Mouse (Mus musculus) cortical plate, adult 2 months (tissue): ENCODE measurements around the gene Enthd1. TPM values are rescaled to one million over a fixed set of nuclear protein-coding genes. Genes with fewer than 3 reads are reported as not detected.

ENCODE experiments used
- H3K27ac ChIP-seq: fragments of 200-500 bp; 2 replicates; pipeline ENCODE4 v1.5.1; 2012; ENCODE audit warnings: low read length, control low read depth, inconsistent platforms; ENCODE audit not compliant: insufficient read depth
- H3K4me1 ChIP-seq: fragments of 200-500 bp; 2 replicates; pipeline ENCODE4 v1.6.1; 2011; ENCODE audit warnings: low read length; ENCODE audit not compliant: control insufficient read depth, insufficient read depth
- H3K4me3 ChIP-seq: fragments of 200-500 bp; 2 replicates; pipeline ENCODE4 v1.5.1; 2011; ENCODE audit warnings: mild to moderate bottlenecking, low read length, control low read depth; ENCODE audit not compliant: insufficient read depth
- CTCF ChIP-seq: fragments of 200-500 bp; IDR thresholded peaks from 2 replicates; pipeline ENCODE4 v1.5.1; 2011; ENCODE audit warnings: mild to moderate bottlenecking, control low read depth, low read length; ENCODE audit not compliant: insufficient read depth; ENCODE audit errors: extremely low read depth
- POLR2A ChIP-seq: fragments of 200-500 bp; IDR thresholded peaks from 2 replicates; pipeline ENCODE4 v1.6.1; 2011; ENCODE audit warnings: mild to moderate bottlenecking, low read length, control low read depth; ENCODE audit not compliant: insufficient read depth; ENCODE audit errors: extremely low read depth
- polyA plus RNA-seq: library from polyadenylated mRNA; depleted of rRNA; stranded (reverse); fragments of >200 nt; gene quantifications from 2 replicates; pipeline ENCODE4 v1.2.3, GENCODE M21; 2012

Enthd1 gene
- polyA plus RNA-seq, 1 experiment: not detected

DNA sequence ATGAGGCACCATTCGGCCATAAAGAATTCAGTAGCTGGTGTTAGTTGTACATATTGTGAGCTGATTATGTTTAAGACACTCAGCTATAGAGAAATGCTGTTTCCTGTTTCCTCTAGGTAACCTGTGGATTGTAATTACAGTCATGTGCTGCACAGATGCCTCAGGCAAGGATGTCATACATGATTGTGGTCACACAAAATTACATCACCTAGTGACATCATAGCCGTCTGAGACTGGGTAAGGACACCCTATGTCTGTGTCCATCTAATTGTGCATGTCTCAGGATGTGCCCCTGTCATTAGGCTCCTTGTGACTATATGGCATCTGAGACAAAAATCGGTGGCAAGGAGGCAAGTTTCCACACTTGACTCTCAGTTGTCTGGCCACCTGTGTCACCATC lies 2.5 kb downstream of the Enthd1 start:
- no peak overlapping the region for H3K4me3 ChIP-seq
- no peak overlapping the region for H3K27ac ChIP-seq
- TF ChIP-seq POLR2A: no peak
- TF ChIP-seq CTCF: no peak
- 0 out of 2 replicates have a peak, but pooled peaks cover 2% of the 10 kb centered on the region for H3K4me1 ChIP-seq

DNA sequence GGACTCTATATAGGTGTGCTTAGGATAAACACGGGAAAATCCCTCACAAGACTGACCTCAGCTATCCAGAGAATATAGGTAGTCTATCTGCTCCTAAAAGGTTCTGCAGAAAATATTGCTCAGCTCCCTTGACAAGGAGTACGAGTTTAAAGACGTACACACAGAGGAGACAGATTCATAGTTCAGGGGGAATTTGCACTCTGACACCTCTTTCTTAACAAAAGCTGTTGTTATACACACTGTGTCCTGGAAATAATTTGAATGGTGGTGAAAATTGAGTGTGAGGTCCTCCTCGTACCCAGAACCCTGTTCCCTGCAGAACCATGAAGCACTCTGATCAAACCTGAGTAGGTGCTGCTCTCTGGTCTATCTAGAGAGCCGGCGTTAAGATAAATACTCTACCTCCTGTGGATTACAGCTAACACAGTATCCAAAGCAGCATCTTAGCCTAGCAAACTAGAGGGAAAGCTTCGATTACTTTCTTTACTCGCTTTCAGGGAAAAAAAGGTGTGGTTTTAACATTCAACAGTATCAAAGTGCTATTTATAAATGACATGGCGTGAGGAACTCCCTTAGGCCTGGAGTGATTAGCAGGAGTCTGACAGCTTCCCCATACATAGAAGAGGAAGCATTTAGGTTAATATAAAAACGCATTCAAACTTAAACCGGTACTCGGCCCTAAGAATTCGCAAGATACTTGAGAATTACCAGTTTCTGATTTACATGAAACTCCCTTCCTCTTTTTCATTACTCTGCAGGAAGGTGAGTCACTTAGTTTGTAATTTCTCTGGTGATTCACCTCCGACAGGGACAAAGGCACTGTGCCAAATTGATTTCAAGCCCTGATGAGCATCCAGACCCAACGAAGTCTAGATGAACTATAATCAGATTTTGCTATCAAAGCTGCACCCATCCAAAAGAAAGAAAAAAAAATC lies 4.0 kb downstream of the Enthd1 start:
- Histone ChIP-seq H3K27ac (no peak overlapping the region), H3K4me3 (no peak overlapping the region), H3K4me1 (0 out of 2 replicates have a peak, but pooled peaks cover 2% of the 10 kb centered on the region)
- no peak for TF ChIP-seq POLR2A
- TF ChIP-seq CTCF: no peak

DNA sequence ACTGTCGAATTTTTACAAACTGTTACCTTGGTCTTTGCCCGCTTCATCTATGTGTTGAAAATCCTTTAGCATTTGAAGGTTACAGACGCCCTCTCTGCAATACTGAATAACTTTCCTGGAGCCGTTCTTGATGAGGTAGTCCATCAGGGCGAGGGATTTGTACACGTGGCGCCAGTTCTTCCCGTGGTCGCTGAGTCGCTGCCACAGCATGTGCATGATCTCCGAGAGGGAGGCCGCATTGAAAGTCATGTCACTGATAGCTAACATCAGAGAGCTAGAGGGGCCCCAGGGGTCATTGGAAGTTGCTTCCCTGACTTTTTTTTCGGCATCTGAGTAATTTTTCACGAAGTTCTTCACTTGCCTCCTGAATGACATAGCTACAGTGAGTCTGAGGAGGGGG lies 5.0 kb downstream of the Enthd1 start:
- H3K4me1 ChIP-seq: 0 out of 2 replicates have a peak, but pooled peaks cover 2% of the 10 kb centered on the region
- TF ChIP-seq POLR2A: no peak
- TF ChIP-seq CTCF: no peak
- H3K4me3 ChIP-seq: no peak overlapping the region
- H3K27ac ChIP-seq: no peak overlapping the region

DNA sequence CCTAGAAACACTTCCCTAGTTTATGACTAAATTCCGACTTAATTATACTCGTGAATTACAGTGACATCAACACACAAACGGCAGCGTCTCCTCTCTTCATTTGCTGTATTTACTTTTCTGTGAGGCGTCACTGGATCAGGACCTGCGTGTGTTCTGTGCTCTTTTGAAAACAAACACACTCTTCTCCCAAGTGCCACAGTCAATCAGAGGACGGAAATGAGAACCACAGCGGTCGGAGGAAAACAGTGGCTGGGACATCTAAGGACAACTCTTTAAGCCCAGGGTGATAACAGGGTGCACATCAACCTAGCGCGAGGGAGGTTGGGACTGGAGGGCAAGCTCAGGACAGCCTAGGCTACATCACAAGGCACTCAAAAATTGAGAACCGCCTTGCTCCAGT lies 5.4 kb downstream of the Enthd1 start:
- Histone ChIP-seq H3K4me3 (no peak overlapping the region), H3K27ac (no peak overlapping the region), H3K4me1 (0 out of 2 replicates have a peak, but pooled peaks cover 2% of the 10 kb centered on the region)
- no peak for TF ChIP-seq CTCF
- no peak for TF ChIP-seq POLR2A

DNA sequence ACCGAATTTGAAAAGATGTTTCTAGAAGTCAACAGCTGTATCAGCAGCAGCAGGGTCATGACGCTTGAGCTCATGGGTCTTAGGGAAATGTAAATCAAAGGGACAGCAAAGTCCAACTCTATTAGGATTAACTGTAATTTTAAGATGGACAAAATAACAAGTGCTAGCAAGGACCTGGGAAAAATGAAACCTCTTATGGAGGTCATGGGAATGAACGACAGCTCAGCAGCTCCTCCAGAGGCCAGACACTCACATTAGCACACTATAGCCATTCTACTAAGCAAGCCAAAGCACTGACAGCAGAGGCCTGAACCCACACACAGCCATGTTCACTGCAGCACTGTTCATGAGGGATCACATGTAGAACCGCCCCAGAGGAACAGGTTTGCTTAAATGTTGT lies 7.2 kb downstream of the Enthd1 start:
- no peak overlapping the region for H3K27ac ChIP-seq
- 0 out of 2 replicates have a peak, but pooled peaks cover 2% of the 10 kb centered on the region for H3K4me1 ChIP-seq
- H3K4me3 ChIP-seq: no peak overlapping the region
- TF ChIP-seq POLR2A (no peak), CTCF (no peak)

DNA sequence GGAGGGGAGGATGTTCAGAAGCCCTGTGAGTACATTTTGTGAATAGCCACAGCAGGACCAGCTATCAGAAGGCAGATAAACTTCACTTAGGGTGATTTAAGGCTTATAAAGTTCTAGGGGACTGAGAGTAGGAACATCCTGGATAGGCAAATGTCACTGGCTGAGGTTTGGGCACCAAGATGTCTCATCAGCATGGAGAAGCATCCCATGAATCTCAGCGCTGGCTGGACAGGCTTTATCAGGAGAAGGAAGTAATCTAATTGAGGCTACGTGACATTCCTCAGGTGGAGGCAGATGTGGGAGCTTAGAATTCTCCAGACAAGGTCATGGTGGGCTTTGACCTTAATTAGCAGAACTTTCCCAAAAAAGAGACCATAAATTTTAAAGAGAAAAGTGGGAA lies 8.9 kb downstream of the Enthd1 start:
- Histone ChIP-seq H3K4me3 (no peak overlapping the region), H3K27ac (no peak overlapping the region), H3K4me1 (0 out of 2 replicates have a peak, but pooled peaks cover 2% of the 10 kb centered on the region)
- TF ChIP-seq CTCF: no peak
- no peak for TF ChIP-seq POLR2A

DNA sequence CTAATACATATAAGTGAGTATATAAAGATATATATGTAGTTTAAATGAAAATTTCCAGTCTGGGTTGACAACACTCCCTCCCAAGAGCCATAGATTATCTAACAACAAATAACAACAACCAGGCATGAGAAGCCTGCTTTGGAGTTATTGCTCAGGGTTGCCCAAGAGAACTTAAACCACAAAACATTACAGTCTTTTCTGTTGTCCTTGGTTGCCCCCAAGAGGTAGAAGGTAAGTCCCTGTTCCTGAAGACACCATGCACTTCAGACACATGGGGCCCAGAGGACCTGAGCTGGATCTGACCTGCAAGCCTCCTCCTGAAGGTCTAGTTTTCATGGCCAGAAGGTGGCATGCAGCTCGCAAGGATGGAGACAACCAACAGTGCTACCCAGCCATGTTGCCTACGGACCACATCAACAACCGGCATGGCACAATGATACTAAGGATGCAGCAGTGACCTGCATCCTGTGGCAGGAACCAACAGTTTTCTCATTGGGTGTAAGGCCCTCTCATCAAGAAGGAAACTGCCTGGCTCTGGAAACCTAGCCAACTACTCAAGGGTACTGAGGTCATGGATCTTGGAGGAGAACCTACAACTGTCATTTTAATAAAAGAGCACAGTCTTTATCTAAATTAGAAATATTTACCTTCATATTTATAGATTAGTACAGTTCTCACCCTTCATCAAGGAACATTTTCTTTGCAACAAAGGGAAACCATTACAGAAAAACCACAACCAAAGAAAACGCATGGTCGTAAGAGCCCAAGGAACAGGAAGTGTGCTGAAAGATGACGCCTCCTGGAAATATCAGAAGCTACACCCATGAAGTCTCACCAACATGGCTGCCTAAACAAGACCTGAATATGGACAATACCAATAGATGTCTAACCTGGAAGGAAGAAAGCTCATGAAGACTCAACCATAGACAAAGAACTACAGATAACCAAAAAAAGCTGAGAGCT lies 9.8 kb downstream of the Enthd1 start:
- Histone ChIP-seq H3K27ac (no peak overlapping the region), H3K4me1 (0 out of 2 replicates have a peak, but pooled peaks cover 2% of the 10 kb centered on the region), H3K4me3 (no peak overlapping the region)
- TF ChIP-seq POLR2A: no peak
- no peak for TF ChIP-seq CTCF

DNA sequence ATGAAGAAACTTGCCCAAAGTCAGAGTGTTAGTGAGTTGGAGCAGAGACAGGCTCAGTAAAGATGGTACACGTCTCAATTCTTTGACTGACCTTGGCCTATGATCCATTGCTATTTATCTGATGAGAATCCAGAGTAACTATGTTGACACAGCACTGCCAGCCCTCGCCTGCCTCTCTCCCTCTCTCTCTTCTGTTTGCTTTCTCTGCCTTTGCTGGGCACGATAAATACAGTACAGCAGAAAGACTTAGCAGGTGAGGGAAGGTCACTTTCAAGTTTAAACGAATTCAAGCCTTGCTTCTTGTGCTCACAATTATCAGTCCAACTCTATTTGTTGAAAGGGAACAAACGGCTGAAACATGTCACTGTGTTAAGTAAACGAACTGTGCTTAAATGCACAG lies 19.5 kb downstream of the Enthd1 start:
- no peak overlapping the region for H3K4me3 ChIP-seq
- no peak overlapping the region for H3K27ac ChIP-seq
- TF ChIP-seq CTCF (no peak), POLR2A (no peak)
- no peaks in the 10 kb centered on the region for H3K4me1 ChIP-seq

DNA sequence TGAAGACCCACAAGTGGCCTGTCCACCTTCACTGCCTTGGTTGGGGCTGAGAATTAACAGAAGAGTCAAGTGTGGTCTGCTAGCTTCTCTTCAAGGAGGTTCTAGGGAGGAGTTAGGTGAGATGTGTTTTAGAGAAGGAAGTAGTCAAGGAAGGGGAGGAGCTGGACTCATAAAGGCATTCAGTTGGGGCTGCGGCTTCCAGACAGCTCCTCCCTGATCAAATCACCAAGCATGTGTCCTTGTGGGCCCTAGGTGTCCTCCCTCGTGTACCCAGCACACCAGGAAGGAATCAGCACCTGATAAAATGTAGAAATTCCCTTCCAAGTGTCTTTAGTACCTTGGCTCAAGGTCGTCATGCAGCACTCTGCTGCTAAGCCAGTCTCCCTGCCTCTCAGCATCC lies 20.8 kb downstream of the Enthd1 start:
- Histone ChIP-seq H3K4me1 (no peaks in the 10 kb centered on the region), H3K4me3 (no peak overlapping the region), H3K27ac (no peak overlapping the region)
- no peak for TF ChIP-seq POLR2A
- TF ChIP-seq CTCF: no peak
